Mouse (Mus musculus) urinary bladder, postnatal 10 days (tissue): ENCODE data around the gene Gnmt.

Experiments
- DNase-seq: peaks from one replicate; pipeline ENCODE4 v3.0.0; 2022; ENCODE audit warnings: low spot score

Gnmt gene

DNA sequence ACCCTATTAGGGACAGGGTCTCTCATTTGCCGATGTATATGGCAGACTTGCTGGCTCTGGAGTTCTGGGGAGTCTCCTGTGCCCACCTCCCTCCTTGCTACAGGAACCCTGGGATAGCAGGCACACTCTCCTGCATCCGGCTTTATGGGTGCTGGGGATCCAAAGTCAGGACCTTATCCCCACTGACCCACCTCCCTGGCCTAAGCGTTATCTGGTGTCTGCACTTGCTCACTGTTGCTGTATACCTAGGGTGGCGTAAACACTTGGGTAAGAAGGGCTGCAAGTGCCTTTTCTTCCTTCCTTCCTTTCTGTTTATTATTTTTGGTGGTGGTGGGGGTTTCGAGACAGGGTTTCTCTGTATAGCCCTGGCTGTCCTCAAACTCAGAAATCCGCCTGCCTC lies 12.3 kb upstream of the Gnmt start:
- DNase-seq = no peak

DNA sequence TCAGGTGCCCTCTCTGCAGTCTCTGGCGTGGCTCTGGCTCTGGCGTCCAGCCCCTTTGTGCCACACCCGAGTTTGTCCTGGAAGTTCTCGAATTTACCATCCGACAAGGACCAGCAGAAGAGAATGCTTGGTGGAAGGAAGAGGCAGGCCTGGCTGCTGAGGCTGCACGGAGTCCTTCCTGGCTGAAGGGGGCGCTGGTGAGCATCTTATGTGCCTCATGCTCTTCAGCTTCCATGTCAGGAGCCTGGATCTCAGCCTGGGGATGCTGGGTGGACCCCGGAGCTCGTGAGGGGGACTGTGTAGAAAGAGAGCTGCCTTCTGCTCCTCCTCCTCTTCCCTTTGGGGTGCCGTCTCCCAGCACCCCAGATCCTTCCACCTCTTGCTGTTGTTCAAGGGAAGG lies 7.2 kb upstream of the Gnmt start:
- no peak for DNase-seq

DNA sequence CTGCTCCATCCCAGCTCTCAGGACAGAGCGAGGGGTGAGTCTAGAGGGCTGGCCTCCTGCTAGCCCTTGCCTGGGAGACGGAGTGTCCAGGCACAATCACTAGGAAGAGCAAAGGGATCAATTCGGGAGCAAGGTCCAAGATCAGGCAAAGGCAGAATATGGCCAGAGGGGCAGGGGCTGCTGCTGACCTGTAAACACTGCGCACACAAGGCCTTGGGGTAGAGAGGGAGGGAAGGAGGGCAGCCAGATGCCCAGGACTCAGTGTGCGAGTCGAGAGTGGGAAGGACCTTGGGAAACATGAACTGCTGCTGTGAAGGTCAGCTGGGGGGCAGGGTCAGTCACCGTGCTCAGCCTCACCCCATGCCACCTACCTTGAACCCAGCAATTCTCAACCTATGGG lies 6.3 kb upstream of the Gnmt start:
- no peak for DNase-seq

DNA sequence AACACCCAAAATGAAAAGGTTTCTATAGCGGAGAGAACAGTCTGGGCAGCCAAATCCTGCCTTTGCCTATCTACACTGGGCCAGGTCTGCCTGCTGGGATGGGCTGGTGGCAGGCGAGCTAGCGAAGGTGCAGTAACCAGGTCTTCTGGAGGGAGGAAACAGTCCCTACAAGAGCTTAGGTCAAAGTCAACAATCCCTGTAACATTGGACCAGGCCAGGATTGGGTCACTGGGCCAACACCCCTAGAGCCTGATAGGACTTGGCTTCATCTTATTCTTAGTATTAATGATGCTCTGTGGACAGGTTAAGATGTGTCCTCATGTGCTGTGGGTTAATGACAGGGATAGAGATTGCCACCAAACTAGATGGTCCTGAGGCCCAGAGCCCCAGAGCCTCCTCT lies 5.1 kb upstream of the Gnmt start:
- no peak for DNase-seq

DNA sequence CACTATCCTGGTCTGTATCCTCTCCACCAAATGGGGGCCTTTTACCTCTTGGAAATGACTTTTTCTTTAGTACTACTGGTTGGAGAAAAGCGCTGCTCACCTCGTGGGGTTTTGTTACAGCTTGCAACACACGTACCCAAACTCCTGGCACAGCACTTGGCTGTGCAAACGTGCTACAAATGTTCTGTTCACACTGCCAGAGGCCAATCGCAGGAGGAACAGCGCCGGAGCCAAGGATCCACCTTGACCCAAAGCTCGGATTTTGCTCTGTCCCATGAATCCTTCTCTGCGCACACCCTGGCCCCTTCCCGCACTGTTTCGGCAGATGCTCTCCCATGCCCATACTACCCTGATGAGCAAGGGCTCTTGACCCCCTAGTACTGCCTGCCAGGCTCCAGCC lies 472 bp downstream of the Gnmt start:
- DNase-seq = no peak

DNA sequence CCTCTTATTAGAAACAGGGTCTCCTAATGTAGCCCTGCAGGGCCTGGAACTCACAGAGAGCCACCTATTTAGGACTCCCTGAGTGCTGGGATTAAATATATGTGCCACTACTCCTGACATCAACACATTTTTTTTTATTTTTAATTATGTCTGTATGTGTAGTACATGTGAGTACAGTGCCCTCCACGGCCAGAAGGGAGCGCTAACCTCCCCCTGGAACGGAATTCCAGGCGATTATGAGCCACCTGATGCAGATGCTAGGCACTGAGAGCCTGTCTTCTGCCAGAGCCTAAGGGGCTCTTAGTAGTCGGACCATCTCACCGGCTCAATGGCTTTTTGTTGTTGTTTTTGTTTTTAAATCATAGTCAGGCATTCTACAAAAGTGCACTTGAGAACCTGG lies 947 bp downstream of the Gnmt start:
- DNase-seq = no peak

DNA sequence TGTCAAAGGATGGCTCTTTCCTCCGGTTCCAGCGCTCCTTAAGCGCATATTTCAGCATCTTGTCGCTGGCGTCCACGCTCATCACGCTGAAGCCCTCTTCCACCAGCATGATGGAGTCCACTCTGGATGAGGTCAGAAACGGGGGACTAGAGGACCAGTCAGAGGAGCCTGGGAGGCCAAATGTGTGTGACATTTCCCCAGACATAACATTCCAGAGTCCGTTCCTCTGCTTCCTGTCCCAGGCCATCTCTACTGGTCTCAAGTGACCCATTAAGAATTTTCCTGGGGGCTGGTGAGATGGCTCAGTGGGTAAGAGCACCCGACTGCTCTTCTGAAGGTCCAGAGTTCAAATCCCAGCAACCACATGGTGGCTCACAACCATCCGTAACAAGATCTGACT lies 1.7 kb downstream of the Gnmt start:
- no peak for DNase-seq

DNA sequence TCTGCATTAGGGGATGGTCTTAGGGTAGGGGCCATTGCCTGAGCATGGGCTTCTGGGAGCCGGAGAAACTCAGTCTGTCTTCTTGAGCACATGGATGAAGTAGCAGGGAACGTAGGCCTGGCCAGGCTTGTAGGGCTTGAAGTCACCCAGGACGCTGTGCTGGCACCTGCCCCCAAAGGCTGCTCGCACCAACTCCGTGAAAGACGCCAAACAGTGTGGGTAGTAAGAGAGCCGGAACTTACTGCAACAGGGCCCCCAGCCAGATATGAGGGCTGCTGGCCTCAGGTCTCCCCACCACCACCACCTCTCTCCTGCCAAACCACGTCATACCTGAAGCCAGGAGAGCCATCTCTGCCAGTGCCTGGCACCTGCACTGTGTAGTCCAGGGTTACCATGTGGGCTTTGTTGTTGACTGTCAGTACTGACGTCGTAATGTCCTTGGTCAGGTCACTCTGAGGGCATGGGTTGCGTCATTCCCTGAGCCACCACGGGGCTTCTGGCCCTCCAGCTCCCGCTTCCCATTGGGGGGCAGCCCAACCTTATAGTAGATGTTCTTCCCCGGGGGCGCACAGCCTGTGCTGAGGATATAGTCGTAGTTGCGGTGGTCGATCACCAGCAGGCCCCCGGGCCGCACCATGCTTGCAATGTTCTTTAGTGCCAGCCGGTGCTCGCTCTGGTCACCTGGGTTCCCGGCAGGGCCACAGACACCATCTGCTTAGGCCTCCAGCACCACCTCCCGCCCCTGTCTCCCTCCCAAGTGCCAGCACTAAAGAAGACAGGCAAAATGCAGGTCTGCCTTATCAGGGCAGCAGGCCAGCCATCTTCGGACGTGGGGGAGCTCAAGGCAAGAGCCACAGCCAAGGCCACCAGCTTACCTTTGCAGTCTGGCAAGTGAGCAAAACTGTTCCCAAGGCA lies 3.0 kb downstream of the Gnmt start:
- no peak for DNase-seq

DNA sequence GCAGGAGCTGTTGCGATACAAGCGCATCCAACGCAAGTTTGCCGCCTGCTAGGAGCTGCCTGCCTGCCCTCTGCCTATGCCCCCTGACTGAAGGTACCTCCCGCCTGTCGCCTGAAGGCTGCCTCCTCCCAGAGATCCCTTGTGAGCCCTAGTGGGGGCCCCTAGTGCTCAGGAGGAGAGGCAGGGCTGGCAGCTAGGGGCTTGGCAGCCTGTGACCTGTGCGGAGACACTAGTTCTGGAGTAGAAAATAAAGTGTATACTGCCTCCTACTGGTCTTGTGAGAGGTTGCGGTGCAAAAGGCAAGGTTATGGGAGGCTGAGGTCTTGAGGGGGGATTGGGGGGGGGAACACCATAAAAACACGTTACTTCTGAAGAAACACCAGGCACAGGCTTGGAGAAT lies 3.7 kb downstream of the Gnmt start:
- DNase-seq = no peak

DNA sequence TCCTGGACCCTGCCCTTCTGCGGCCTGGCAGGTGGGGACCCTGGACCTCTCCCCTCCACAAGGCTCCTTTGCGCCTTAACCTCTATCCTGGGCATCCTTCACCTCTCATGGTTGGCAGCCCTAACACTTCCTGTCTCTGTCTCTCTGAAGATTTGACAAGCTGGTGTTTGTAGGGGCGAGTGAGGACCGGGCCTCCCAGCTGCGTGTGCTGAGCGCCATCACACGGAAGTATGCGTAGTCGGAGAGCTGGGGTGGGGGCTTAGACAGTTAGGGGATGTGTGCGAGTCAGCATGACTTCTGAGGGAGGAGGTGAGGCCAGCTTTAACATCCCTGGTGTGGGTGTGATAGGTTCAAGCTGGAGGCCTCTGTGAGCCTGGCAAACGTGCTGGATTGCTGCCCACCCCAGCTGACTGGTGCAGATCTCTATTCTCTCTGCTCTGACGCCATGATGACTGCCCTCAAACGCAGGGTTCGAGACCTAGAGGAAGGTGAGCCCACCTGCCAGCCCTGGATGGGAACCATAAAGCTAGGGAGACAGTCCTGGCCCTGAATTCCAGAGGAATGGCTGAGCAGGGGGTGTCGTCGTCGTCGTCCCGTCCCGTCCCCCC lies 4.4 kb downstream of the Gnmt start:
- DNase-seq = no peak

DNA sequence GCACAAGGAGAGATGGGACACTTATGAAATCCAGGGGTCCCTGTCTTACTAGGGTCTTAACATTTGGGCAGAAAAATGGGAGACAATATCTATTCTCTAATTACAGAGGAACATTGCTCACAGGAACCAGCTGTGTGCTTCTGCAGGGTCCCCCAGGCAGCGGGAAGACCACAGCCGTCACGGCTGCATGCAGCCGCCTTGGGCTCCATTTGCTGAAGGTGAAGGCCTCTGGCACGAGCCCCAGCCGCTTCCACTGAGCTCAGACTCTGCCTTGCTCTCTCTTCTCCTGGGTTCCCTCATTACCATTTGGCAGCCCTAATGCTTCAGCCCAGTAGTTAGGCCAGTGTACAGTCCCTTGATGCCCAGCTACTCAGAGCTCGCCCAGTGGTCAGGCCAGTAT lies 7.9 kb downstream of the Gnmt start:
- no peak for DNase-seq

DNA sequence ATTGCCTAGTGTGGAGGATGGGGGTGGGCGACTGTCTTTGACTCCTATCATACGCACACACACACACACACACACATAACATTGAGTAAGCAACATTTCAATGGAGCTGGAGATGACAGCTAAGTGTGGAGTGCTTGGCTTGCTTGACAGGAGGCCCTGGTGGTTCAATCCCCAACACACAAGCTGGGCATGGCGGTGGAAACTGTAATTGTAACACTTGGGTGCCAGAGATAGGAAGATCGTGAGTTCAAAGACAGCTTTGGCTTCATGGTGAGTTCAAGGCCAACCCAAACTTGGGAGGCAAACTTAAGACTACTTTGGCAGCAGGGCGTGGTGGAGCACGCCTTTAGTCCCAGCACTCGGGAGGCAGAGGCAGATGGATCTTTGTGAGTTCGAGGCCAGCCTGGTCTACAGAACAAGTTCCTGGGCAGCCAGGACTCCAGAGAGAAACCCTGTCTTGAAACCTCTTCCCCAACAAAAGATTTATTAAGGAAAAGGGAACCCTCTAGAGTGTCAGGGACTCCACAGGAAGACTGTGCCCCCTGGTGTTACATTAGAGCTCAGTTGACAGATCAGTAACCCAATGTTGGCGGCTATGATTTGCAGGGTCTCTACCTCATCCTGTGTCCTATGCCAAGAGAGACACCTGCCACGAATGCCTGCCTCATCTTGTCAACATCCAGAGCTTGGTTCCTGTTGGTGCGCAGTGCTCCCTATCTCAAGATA lies 14.0 kb downstream of the Gnmt start:
- no peak for DNase-seq

DNA sequence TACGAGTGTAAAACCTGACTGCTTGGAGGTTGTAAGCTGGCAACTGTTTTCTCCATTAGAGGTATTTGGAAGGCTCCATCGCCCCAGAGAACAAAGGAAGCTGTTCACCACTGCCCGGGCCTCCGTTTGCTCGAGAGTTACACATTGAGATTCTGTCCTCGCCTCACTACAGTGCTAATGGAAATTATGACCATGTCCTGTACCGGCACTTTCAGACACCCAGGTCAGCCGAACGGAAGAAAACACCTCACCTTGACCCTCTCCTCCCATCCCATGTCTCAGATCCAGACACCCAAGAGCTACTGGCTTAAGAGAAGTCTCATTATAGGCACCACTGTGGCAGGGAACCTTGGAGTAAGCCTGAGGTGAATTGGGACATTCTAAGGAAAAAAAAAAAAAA lies 15.1 kb downstream of the Gnmt start:
- DNase-seq = no peak

DNA sequence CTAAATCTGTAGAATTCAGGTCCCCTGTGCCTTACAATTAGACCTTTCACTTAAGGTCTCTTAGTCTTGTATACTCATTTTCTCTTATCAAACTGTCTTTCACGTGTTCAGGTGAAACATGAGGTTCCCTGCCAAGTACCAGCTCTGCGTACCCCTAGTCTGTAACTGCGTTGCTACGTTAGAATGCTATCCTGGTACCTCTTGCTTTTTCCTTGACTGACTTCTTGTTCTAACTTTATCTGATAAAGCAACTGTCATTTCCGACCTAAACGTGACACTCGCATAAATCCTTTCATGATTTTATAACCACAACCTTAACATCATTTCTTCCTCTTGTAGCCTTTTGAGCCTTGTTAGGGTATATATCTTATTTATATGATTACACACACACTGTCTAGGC lies 16.5 kb downstream of the Gnmt start:
- DNase-seq = no peak

DNA sequence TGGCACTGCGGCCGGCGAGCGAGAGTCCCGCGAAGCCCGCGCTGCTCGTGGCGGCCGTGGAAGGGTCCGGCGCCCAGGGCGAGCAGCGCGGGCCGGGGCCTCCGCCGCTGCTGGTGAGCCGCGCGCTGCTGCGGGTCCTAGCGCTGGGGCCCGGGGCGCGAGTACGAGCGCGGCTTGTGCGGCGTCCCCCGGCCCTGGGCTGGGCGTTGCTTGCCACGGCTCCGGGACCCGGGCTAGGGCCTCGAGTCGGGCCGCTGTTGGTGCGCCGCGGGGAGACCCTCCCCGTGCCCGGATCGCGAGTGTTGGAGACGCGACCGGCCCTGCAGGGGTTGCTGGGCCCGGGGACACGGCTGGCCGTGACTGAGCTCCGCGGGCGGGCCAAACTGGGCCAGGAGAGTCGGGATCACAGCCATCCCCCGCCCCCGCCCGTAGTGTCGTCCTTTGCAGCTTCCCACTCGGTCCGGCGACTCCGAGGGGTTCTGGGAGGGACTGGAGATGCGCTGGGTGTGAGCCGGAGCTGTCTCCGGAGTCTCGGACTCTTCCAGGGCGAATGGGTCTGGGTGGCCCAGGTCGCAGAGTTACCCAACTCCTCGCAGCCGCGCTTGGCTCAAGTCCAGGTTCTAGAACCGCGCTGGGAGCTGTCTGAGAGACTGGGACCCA lies 17.2 kb downstream of the Gnmt start:
- no peak for DNase-seq

DNA sequence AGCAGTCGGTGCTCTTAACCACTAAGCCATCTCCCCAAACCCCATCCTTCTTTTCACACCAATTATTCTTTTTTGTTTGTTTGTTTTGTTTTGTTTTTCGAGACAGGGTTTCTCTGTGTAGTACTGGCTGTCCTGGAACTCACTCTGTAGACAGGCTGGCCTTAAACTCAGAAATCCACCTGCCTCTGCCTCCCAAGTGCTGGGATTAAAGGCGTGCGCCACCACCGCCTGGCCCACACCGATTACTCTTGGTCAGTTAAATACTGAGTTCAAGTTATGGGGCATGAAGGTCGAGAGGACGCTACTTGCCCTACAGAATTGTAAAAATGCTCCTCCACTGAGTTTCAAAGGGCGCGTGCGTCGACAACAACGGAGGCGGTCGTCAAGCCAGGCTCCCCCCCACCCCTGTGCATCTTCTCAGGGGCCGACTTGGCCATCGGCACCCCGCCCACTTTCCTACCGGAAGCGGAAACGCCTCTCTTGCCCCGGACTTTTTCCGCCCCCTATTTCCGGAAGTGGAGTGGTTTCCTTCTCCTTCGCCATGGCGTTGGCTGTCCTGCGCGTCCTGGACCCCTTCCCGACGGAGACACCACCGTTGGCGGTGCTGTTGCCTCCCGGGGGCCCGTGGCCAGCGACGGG lies 17.9 kb downstream of the Gnmt start, which contains the start of gene Pex6:
TSS of gene Pex6 (plus strand) at position 505 of the 639 bp plus-strand sequence.
- peak; percentile 67 for DNase-seq

DNA sequence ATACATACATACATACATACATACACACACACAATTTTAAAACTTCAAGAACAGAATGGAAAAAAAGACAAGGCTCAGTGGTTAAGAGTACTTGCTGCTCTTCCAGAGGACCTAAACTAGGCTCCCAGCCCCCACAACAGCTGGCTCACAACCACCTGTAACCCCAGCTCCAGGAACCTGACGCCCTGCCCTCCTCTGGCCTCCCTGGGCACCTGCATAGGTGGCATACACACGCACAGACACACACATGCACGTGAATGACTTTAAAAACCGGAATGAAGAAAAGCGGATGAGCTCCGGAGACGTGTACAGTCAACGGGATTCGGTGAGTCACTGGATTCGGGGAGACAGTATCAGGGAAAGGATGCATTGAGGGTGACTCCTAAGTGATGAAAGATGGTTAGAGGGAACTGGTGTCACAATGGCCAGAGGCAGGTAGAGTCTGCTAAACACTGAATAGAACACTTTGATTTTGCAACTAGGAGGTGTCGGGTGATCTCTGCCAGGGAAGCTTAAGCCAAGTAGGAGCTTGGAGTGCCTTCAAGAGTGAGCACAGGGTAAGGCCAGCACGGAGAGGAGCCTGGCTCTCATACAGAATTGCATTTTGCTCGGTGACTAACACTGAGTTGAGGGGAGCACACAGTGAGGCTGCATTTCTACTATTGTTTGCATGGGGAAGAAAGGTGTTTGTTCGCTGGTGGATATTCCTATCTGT lies 22.4 kb downstream of the Gnmt start:
- DNase-seq = no peak

DNA sequence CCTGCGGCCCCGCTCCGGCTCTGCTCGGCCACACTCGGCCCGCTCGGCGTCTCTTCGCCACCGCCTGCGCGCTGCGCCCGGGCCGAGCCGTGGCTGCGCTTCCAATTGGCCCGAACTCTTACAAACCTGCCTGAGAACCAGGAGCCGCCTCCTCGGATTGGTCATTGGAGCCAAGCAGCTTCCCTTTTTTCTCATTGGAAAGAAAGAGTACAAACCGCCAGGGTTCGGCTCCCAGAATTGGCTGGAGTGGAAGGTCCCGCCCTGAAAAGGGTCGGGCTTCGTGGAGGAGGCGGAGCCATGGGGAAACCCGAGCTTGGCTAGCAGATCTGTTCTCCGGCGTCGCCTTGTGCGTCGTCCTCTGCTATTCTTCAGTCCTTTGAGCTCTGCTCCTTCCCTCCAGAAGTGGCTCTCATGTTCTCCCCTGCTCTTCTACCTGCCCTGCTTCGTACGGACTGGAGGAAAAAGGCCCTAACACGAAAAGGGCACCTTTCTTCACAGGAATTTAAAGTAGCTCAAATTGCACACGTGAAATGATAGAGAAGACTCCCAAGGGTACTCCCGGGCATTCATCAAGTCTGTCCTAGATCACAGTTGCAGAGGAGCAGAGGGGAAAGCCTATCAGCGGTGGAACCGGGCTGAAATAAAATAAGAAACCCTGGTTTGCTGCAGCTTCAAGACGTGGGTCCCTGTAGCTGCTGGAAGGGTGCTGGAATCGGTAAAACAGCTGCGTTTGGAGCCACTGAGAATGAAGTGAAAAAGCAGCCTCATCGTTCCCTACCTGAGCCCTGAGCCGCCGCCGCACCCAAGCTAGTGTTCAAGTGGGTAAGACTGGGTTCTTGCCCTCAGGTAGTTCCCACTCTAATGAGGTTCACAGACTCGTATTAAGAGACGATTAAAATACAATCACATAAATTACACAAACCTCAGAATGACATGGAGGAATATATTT lies 23.8 kb downstream of the Gnmt start, which contains the start of gene Ppp2r5d:
TSS of gene Ppp2r5d (minus strand) at position 225 of the 949 bp plus-strand sequence.
- peak; percentile 70 for DNase-seq

DNA sequence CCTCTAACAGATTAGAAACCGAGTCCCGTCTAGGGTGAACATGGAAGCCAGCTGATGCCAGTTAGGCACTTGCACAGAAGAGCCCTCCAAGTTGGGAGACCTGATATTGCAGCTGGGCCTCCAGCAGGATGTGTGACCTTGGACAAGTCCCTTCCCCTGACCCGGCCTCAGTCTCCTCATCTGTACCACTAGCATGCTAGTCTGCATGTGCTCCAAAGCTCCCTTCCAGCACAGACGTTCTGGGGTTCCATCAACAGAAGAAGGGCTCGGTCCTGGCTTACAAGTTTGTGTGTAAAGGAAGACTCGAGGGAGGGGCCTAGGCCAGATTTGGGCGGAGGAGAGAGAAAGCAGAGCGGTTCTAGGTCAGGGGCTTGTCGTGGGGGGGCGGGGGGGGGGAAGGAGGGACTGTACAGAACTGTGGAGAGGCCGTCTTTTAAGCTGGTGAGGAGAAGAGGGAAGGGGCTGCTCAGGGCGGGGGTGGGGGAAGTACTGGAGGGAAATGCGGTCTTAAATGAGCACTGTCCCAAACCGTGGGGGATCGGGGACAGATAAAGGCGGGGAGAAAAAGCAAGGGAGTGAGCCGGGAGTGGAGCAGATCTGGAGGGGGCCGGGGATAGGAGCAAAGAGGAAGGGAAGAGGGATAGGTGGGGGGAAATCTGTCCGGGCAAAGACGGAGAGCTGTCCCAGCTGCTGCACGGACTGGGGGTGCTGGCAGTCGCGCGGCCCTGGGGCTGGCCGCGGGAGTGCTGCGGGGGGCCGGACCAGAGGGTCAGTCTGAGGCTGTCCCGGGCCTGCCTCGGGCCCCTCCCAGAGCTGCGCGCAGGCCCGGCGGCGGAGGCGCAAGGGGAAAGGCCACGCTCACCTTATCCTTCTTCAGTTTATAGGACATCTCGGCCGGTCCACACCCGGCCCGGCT lies 24.7 kb downstream of the Gnmt start:
- no peak for DNase-seq
